Mouse (Mus musculus) ES-E14 (cell line): ENCODE results near the gene Larp1b. TPM values are rescaled to one million over a fixed set of nuclear protein-coding genes. Genes with fewer than 3 reads are reported as not detected.
A peak's percentile ranks its signal among the peaks of the same experiment; 100 is the strongest.
"Not testable (repeated sequence)": the region's sequence is repeated elsewhere in the genome, so short reads cannot be mapped to it uniquely, and the experiment has no call there.

Source experiments
- DNase-seq: peaks from one replicate; pipeline ENCODE4 v3.0.0-alpha.2; 2013; ENCODE audit warnings: low read depth, low spot score
- H3K27ac ChIP-seq: 2 replicates; pipeline ENCODE4 v1.5.1; 2012; ENCODE audit warnings: low read depth, mild to moderate bottlenecking, low read length, moderate library complexity, mixed read lengths; ENCODE audit not compliant: poor library complexity, insufficient read depth, severe bottlenecking
- H3K36me3 ChIP-seq: 2 replicates; pipeline ENCODE4 v1.6.1; 2012; ENCODE audit warnings: mild to moderate bottlenecking, low read length, moderate library complexity, mixed read lengths; ENCODE audit not compliant: control insufficient read depth, poor library complexity, insufficient read depth, severe bottlenecking
- H3K4me1 ChIP-seq, 2 experiments: fragments of 150-350 bp in 1 of 2; sonication (generic) in 1 of 2; 2 replicates each; pipeline ENCODE4 v1.6.1; 2012; ENCODE audit warnings: low read length in 2 of 2, mild to moderate bottlenecking in 1 of 2, mixed read lengths in 1 of 2; ENCODE audit not compliant: control insufficient read depth in 2 of 2, insufficient read depth in 2 of 2, poor library complexity in 1 of 2
- H3K4me3 ChIP-seq, 2 experiments: fragments of 150-350 bp in 1 of 2; sonication (generic) in 1 of 2; 2 replicates each; pipeline ENCODE4 v1.5.1; 2012; ENCODE audit warnings: low read length in 2 of 2, low read depth in 1 of 2, mild to moderate bottlenecking in 1 of 2, mixed read lengths in 1 of 2; ENCODE audit not compliant: insufficient read depth in 1 of 2, poor library complexity in 1 of 2, severe bottlenecking in 1 of 2
- H3K9ac ChIP-seq: 2 replicates; pipeline ENCODE4 v1.6.1; 2012; ENCODE audit warnings: low read depth, mild to moderate bottlenecking, low read length, mixed read lengths; ENCODE audit not compliant: poor library complexity, insufficient read depth, severe bottlenecking
- H3K9me3 ChIP-seq: fragments of 150-350 bp; sonication (generic); 2 replicates; pipeline ENCODE4 v1.6.1; 2012; ENCODE audit warnings: low read depth, mild to moderate bottlenecking, low read length; ENCODE audit not compliant: control insufficient read depth, insufficient read depth
- CHD2 ChIP-seq: IDR thresholded peaks from 2 replicates; pipeline ENCODE4 v1.6.1; 2014; ENCODE audit warnings: mild to moderate bottlenecking, low read depth, low read length, inconsistent platforms
- HCFC1 ChIP-seq: IDR thresholded peaks from 2 replicates; pipeline ENCODE4 v1.6.1; 2012; ENCODE audit warnings: low read length, inconsistent platforms, borderline replicate concordance; ENCODE audit not compliant: insufficient read depth
- MAFK ChIP-seq: IDR thresholded peaks from 2 replicates; pipeline ENCODE4 v1.6.1; 2014; ENCODE audit warnings: mild to moderate bottlenecking, low read depth, low read length, inconsistent platforms; ENCODE audit not compliant: insufficient read depth
- ZC3H11A ChIP-seq: IDR thresholded peaks from 2 replicates; pipeline ENCODE4 v1.6.1; 2012; ENCODE audit warnings: low read depth, mild to moderate bottlenecking, inconsistent platforms, low read length, borderline replicate concordance
- ZNF384 ChIP-seq: IDR thresholded peaks from 2 replicates; pipeline ENCODE4 v1.6.1; 2012; ENCODE audit warnings: low read depth, low read length, inconsistent platforms
- in situ Hi-C, 2 experiments: fragments of 600-800 bp; cut with MboI; formaldehyde crosslinking; loops; one replicate each; pipeline ENCODE4 v1.15.1; 2025; ENCODE audit warnings: low sequenced_read_pairs in 2 of 2, inconsistent platforms in 1 of 2; ENCODE audit not compliant: unreplicated experiment in 2 of 2
- total RNA-seq: library from RNA; depleted of rRNA; stranded (reverse); fragments of 300-350 nt; gene quantifications from 2 replicates; pipeline ENCODE4 v1.2.3, GENCODE M21; 2012; rRNA removed

Larp1b gene
- 9.4 and 9.7 TPM in 2 replicates for total RNA-seq

DNA sequence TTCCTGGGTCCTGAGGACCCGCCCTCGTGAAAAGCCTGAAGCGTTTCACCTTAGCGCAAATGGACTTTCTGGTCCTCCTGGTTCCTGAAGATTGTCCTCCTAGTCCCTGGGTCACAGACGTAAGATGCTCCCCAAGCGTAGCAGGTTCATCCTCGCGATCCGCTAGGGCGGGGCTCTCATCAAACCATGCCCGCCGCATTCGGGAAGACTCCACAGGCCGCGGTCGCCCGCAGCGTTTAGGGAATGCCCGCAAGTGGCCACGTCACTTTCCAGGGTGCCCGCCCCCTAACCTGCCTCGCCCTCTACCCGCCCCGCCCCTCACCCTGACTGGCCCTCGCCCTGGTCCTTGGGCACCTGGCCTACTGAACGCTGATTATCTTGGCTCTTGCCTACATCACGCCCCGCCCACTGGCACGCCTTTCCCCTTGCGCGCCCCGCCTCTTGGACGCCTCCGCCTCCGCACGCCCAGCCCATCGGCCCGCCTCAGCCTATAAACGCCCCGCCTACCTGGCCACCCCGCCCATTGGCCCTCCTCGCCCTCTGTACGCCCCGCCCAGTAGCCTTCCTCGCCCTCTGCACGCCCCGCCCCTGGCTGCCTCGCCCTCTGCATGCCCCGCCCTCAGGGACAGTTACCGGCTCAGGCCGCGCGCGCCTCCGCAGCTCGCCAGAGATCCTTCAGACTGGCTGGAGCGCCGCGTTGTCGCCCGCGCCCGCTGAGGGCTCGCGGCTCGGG, at the start of gene Larp1b:
Gene Larp1b, plus strand, starts transcription at position 659 of the 733 bp plus-strand sequence.
- peak within 1 kb of the TSS; percentile 66 to 97 for H3K4me3 ChIP-seq
- peaks cover 0 to 2% of the 10 kb centered on the region in 2 experiments; a peak in 1 of 4 replicates for H3K4me1 ChIP-seq
- in situ Hi-C loops: no loop called here
- no peak within 1 kb of the TSS for H3K27ac ChIP-seq
- no peaks in the 10 kb centered on the region for H3K36me3 ChIP-seq
- TF ChIP-seq CHD2 (no peak), ZNF384 (no peak), MAFK (no peak), HCFC1 (no peak), ZC3H11A (no peak)
- H3K9me3 ChIP-seq: no peaks in the 10 kb centered on the region
- H3K9ac ChIP-seq: peak within 1 kb of the TSS; percentile 82
- DNase-seq: peak; percentile 95

DNA sequence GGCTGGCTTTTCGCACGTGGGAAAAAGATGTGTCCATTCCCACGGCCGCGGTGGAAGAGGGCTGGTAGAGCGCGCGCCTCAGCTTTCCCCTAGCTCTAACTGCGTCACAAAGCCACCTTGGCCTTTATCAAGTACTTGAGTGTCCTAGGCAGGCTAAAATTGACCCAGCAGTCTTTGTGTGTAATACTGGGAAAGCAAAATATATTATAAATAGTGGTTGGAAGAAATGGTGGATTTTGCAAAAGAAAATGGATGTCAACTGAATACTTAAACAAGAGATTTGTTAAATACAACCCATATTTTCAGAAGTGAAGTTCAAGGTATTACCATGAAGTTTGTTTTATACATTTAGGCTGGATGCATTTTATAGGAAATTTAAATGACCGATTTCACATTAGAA, 47.2 kb upstream of the Larp1b start, which contains the start of gene 1700034I23Rik:
Gene 1700034I23Rik, minus strand, starts transcription at position 101 of the 400 bp plus-strand sequence.
- H3K4me1 ChIP-seq, DNase-seq, in situ Hi-C loops, H3K9me3 ChIP-seq, H3K9ac ChIP-seq, H3K4me3 ChIP-seq, H3K36me3 ChIP-seq, H3K27ac ChIP-seq: not testable (repeated sequence)

DNA sequence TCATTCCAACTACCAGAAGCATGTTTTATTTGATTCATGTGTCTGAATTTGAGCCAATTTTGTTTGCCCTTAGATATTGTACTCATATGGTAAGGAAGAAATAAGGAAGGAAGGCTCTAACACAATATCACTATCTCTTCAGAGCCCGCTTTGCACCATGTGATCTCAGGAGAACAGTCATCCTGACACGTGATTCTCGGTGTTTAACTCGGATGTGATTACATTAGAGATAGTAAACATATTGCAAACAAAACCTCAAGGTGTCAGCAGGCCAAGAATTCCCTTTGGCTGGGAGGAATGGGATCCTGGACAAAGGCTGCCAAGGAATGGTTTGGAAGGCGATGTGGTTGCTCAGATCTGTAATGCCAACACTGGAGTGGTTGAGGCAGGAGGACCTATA, 11.4 kb upstream of the Larp1b start:
- Histone ChIP-seq H3K4me3 (no peak overlapping the region), H3K9me3 (no peaks in the 10 kb centered on the region), H3K9ac (no peak overlapping the region), H3K27ac (no peak overlapping the region), H3K4me1 (no peaks in the 10 kb centered on the region), H3K36me3 (no peaks in the 10 kb centered on the region)
- no peak for DNase-seq
- TF ChIP-seq CHD2 (no peak), MAFK (no peak), HCFC1 (no peak), ZNF384 (no peak), ZC3H11A (no peak)
- in situ Hi-C loops: no loop called here

DNA sequence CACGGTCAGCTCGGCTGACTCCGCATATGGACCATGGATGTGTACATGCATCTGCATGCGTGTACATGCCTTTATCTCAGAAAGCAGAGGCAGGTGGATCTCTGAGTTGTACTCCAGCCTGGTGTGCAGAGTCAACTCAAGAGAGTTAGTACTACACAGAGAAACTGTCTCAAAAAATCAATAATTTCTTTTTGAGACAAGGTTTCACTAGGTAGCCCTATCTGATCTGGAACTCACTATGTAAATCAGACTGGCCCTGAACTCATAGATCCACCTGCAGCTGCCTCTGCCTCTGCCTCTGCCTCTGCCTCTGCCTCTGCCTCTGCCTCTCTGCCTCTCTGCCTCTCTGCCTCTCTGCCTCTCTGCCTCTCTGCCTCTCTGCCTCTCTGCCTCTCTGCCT, 11.0 kb upstream of the Larp1b start:
- in situ Hi-C loops: no loop called here
- DNase-seq: no peak
- H3K27ac ChIP-seq: no peak overlapping the region
- TF ChIP-seq MAFK (no peak), CHD2 (no peak), ZC3H11A (no peak), HCFC1 (no peak), ZNF384 (no peak)
- no peaks in the 10 kb centered on the region for H3K9me3 ChIP-seq
- H3K4me1 ChIP-seq: no peaks in the 10 kb centered on the region
- no peak overlapping the region for H3K4me3 ChIP-seq
- no peaks in the 10 kb centered on the region for H3K36me3 ChIP-seq
- H3K9ac ChIP-seq: no peak overlapping the region

DNA sequence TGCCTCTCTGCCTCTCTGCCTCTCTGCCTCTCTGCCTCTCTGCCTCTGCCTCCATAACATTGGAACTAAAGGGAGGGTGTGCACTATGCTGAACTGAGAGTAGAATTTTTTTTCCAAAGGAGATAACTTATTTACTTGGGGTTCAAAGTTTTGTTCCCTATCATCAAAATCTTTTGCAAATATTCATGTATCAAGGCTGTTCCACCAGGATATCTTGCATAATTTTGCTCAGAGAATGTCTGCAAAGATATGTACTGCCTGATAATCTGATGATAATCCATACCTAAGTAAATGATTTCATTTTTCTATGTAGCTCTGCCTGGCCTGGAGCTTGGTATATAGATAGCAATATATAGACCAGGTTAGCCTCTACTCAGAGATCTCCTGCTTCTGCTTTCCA, 10.6 kb upstream of the Larp1b start:
- Histone ChIP-seq H3K9ac (no peak overlapping the region), H3K4me3 (no peak overlapping the region), H3K36me3 (no peaks in the 10 kb centered on the region), H3K27ac (no peak overlapping the region), H3K4me1 (no peaks in the 10 kb centered on the region), H3K9me3 (no peaks in the 10 kb centered on the region)
- no peak for DNase-seq
- TF ChIP-seq HCFC1: no peak
- no peak for TF ChIP-seq ZNF384
- TF ChIP-seq CHD2: no peak
- TF ChIP-seq ZC3H11A: no peak
- TF ChIP-seq MAFK: no peak
- in situ Hi-C loops: no loop called here
